Mouse (Mus musculus) lung, adult 18-20 months (tissue): ENCODE data around the gene Zswim5.
A peak's percentile ranks its signal among the peaks of the same experiment; 100 is the strongest.

ENCODE experiments used
- DNase-seq, 2 experiments: peaks; one replicate each; pipeline ENCODE4 v3.0.0; 2022; ENCODE audit warnings: mixed read lengths in 2 of 2

Gene Zswim5

DNA sequence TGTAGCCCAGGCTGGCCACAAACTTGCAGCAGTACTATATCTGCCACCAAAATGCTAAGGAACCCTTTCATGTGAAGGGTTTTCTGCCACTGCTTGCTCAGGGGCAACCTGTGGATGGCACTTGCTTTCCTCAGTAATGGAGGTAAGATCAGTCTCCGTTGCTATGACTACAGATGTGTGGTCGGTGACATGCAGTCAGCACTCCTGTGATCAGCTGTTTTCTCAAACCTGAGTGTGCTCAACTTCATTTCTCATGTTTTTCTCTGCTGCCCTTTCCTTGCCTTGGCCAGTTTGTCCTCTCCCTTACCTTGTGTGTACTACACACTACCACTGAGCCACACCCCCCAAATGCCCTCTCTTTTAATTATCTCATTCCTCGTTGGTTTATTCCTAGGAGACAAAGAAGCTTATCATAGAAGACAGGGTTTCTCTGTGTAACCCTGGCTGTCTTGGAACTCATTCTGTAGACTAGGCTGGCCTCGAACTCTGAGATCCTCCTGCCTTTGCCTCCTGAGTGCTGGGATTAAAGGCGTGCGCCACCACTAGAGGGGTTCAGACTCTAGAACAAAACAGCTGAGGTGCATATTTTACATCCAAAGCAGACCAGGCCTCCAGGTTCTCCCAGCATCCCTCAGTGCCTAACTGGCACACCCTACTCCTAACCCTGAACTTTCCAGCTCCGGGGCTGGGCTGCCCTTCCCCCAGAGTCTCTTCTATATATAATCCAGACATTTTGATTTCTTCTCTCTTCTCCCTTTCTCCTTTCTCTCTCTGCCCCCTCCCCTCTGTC lies 128.6 kb downstream of the Zswim5 start:
- no peak for DNase-seq

DNA sequence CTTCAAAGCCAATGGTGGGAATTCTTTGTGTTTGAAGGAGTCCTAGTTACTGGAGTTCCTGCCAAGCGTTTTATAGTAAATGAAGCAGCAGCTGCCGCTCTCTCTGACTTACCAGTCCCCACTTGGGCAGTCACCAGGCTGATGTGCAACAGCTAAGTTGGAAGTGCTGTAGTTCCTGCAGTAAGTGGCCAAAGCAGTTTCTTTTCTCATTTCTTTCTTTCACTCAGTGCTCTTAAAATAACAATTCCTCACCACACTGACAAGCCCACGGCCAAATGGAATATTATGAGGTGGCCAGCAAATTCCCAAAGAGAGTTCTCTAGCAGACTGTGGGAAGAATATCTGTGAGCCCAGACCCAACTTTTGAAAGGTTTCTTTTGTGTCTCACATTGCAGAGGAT lies 129.9 kb downstream of the Zswim5 start:
- DNase-seq, result no peak

- no peak for DNase-seq
These were observed 133.1 kb downstream of the Zswim5 start for GRCm38 (mm10) chr4:117010231-117010630.

DNA sequence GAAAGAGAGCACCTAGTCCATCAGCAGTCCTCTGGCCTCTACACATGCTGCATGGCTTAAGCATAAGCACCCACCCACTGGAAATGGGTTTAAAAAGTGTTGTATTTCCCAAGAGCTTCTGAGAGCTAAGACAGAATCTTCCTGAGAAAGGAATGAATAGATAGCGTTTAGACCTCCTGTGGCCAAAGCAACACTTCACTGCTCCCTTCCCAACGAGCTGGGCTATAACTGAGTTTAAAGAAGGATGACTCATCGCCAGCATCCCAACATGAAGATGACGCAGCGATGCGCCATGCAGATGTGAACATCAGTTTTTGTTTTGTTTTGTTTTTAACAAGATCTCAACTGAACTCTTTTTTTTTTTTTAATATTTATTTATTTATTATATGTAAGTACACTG lies 136.4 kb downstream of the Zswim5 start:
- no peak for DNase-seq

- DNase-seq, result no peak
These were observed 137.8 kb downstream of the Zswim5 start for GRCm38 (mm10) chr4:117014901-117015415.

GRCm38 (mm10) chr4:117017738-117018137 lies 140.6 kb downstream of the Zswim5 start:
- DNase-seq, result no peak

DNA sequence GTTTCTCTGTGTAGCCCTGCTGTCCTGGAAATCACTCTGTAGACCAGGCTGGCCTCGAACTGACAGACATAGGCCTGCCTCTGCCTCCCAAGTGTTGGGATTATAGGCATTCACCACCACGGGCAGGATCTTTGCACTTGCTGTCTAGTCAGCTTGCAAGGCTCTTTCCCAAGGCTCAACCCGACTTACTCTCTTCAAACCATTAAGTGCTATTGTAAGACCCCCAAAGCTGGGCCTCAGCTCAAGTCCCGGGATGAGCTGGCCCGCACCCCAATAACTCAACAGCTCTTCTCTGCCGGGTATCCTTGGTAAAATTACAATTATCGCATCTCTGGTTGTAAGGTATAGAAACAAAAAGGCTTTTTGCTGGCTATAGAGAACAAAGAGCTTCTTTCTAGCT lies 141.2 kb downstream of the Zswim5 start:
- no peak for DNase-seq

DNA sequence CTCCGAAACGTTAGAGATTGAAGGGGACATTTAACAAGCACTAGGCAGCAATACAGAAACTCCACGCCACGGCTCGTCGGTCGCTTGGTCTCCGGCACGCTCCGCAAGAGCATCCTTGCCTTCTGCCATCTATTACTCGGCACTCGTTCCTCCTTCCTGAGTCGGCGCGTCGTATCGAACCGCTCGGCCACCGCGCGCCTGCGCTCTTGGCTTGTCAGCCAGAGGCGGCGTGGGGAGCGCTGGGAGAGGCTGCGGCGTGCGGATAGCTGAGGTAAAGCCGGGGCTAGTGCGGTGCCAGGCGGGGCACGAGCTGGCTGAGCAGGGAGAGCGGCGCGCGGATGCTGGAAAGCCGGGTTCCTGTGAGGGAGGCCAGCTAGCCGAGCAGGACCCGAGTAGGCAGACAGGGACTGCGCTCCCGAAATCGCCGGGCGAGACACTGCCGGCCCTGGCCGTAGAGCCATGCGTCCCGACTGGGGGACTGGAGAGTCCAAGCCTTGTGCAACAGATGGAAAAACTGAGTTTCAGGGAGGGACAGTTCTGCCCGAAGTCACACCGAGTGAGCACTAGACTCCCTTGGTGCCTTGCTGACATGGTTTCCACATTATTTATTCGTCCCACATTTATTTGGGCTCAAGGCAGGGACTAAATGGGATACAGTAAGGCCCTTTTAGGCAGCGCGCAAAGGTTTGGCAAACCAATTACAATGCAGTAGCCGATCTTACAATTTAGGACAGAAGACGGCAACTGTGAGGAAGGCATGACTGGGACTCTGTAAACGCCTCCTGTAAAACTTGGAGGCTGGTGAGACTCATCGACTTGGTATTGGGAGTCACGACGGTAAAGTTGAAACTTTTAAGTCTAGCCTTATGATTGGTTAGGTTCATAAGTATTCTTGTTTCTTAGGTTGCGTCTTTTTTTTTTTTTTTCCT lies 142.3 kb downstream of the Zswim5 start, which contains the start of gene Eif2b3:
Eif2b3 (plus strand) TSS at position 197 of the 929 bp plus-strand sequence.
- DNase-seq, result peak; percentile 89 to 90

DNA sequence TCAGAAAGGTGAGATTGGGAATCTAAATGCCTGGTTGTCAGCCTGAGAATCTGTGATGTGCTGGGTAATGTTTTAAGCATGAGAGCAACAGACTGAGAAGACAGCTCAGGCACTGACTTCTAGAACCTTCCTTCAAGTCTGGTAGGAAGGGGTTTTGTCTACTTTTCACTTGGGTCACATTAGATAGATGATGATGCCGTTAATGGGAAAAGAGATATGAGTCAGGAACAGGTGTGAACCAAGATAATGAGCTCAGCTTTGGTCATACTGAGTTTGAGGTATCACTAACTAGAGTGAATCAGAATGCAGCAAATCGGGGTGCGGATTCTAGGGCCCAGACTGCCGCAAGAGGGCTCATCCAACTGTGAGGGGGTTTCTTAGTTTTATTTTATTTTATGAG lies 146.3 kb downstream of the Zswim5 start:
- no peak for DNase-seq

GRCm38 (mm10) chr4:117031105-117031504 lies 153.9 kb downstream of the Zswim5 start:
- no peak for DNase-seq
